Mouse (Mus musculus): ENCODE measurements around the gene Cyba.

DNA sequence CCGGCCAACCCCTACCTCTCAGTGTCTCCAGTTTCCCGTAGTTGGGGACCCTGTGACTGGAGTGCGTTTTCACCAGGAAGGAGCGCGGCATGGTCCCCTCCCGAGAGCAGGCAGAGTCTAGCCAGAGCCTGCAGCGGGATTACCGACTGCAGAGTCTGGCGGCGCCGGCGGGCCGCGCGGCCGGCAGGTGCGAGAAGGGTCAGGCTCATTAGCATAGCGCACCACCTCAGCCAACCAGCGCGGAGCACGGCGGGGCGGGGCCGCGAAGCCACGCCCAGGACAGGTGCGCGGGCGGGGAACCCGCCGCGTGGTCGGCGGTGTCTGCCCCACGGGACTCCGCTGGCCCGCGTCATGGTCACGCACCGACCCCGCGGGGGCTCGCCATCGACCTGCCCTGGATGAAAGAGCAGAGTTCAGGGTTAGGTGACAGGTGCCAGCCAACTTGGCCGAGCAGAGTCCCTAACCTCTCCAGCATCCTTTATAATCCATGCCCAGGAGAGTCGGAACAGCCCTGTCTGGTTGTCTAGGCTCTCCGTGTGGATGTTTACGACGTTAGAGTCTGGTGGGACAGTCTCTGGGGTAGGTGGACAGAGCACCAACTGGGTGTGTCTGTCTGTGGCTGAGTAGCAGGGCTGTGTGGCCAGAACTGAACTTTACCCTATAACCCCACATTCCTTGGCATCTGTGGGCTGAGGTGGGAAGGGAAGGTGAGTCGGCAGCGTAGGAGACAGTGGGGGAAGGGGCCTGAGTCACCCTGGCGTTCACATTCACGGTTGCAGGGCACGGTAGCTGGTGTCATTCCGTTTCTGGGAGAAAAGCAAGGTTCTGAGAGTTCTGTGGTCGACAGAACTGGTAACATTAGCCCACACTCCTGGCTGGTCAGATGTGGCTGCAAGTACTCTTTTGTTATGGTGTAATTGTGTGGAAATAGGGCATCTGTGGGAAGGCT is 28.1 kb upstream of the Cyba start, which contains the start of gene Snai3:
- TF ChIP-seq EP300 (IDR thresholded peaks at IDR 0.05; ENCODE audit: low read depth) (no peak), CTCF (IDR thresholded peaks at IDR 0.05; ENCODE audit: low read depth) (no peak)

All from liver, embryonic 14.5 days (tissue).